9 mouse cellular contexts compared by ENCODE assay signal in genomic region chr16:59420867-59421251, GRCm38 (mm10). TPM values are rescaled to one million over a fixed set of nuclear protein-coding genes. Genes with fewer than 3 reads are reported as not detected.
A peak's percentile ranks its signal among the peaks of the same experiment; 100 is the strongest.
DNase-seq lines count a peak whose midpoint lies in the region; ATAC-seq and TF ChIP-seq lines count a peak whose summit lies in the region.
"Had no signal": no experiment of that assay in that cellular context is flagged by ENCODE, and none has a peak within 500 bp of the region (broad histone marks: within the 10 kb centered on the region; RNA-seq: fewer than 3 reads in every experiment).

No protein-coding gene starts in this region.

- H3K9me3 ChIP-seq in MEL (replicated peaks; ENCODE audit: insufficient read depth, low read length) = no peaks in the 10 kb centered on the region
- H3K9me3 ChIP-seq in embryonic facial prominence, embryonic 11.5 days (replicated peaks; ENCODE audit: control insufficient read depth, low read length) = no peaks in the 10 kb centered on the region
- H3K9me3 ChIP-seq in lung, postnatal 0 days (ENCODE audit: low read length) = no peaks in the 10 kb centered on the region
- H3K9me3 ChIP-seq: limb, embryonic 15.5 days had no signal

- no peaks in the 10 kb centered on the region for H3K79me2 ChIP-seq in MEL (ENCODE audit: control insufficient read depth, insufficient read depth, low read length, poor library complexity)

- no peaks in the 10 kb centered on the region for H3K36me3 ChIP-seq in MEL (ENCODE audit: control insufficient read depth in 1 of 2, insufficient read depth in 2 of 2, low read length in 2 of 2)
- no peaks in the 10 kb centered on the region for H3K36me3 ChIP-seq in embryonic facial prominence, embryonic 11.5 days (replicated peaks; ENCODE audit: control insufficient read depth, insufficient read depth, low read depth, low read length)
- no peaks in the 10 kb centered on the region for H3K36me3 ChIP-seq in lung, postnatal 0 days (ENCODE audit: insufficient read depth, low read length)
- H3K36me3 ChIP-seq: limb, embryonic 15.5 days had no signal

- TF ChIP-seq EP300 in MEL (IDR thresholded peaks at IDR 0.05; ENCODE audit: low read depth in 1 of 2, low read length in 2 of 2) = no peak
- no peak for TF ChIP-seq EP300 in lung, postnatal 0 days (IDR thresholded peaks at IDR 0.05)

- H3K9ac ChIP-seq in MEL (ENCODE audit: control insufficient read depth, low read depth, low read length, poor library complexity, severe bottlenecking) = no peak overlapping the region
- no peak overlapping the region for H3K9ac ChIP-seq in embryonic facial prominence, embryonic 11.5 days (replicated peaks; ENCODE audit: low read length)
- H3K9ac ChIP-seq in lung, postnatal 0 days (replicated peaks; ENCODE audit: low read depth) = no peak overlapping the region
- H3K9ac ChIP-seq: limb, embryonic 15.5 days had no signal

- no peak for TF ChIP-seq POLR2A in MEL (IDR thresholded peaks at IDR 0.05; ENCODE audit: control insufficient read depth in 1 of 2, insufficient read depth in 1 of 2, low read depth in 1 of 2, low read length in 2 of 2, poor library complexity in 1 of 2)

- no peaks in the 10 kb centered on the region for H3K4me1 ChIP-seq in MEL (ENCODE audit: control insufficient read depth in 1 of 2, insufficient read depth in 2 of 2, low read length in 2 of 2)
- no peaks in the 10 kb centered on the region for H3K4me1 ChIP-seq in embryonic facial prominence, embryonic 11.5 days (ENCODE audit: control insufficient read depth, insufficient read depth, low read length)
- no peaks in the 10 kb centered on the region for H3K4me1 ChIP-seq in lung, postnatal 0 days (ENCODE audit: insufficient read depth, low read depth, low read length)
- H3K4me1 ChIP-seq: limb, embryonic 15.5 days had no signal

- 11% methylated on average over 6 of the region's 6 CpGs for WGBS in embryonic facial prominence, embryonic 11.5 days
- WGBS in large intestine, adult 2 months = 8% methylated on average over 6 of the region's 6 CpGs
- 9% methylated on average over 6 of the region's 6 CpGs for WGBS in lung, postnatal 0 days

- TF ChIP-seq RAD21 in MEL (IDR thresholded peaks at IDR 0.05; ENCODE audit: low read depth, low read length) = peak; percentile 93

- peaks cover 0 to 2% of the 10 kb centered on the region in 2 experiments; a peak in 1 of 4 replicates for H3K27me3 ChIP-seq in MEL (ENCODE audit: control insufficient read depth in 1 of 2, insufficient read depth in 2 of 2, low read length in 2 of 2)
- H3K27me3 ChIP-seq in embryonic facial prominence, embryonic 11.5 days (ENCODE audit: control insufficient read depth, insufficient read depth, low read length) = no peaks in the 10 kb centered on the region
- H3K27me3 ChIP-seq in lung, postnatal 0 days (replicated peaks; ENCODE audit: insufficient read depth, low read length) = no peaks in the 10 kb centered on the region
- H3K27me3 ChIP-seq: limb, embryonic 15.5 days had no signal

- peak; percentile 59 to 85 (median 75) for TF ChIP-seq CTCF in MEL (IDR thresholded peaks at IDR 0.05 in 2 of 3, conservative IDR thresholded peaks at IDR 0.05 in 1 of 3; ENCODE audit: control insufficient read depth in 1 of 3, insufficient read depth in 1 of 3, low read depth in 2 of 3, low read length in 3 of 3, poor library complexity in 1 of 3, severe bottlenecking in 1 of 3)
- TF ChIP-seq CTCF in lung, postnatal 0 days (IDR thresholded peaks at IDR 0.05) = peak; percentile 81

- peak; percentile 78; the same call in 1 of the 2 replicates for ATAC-seq in embryonic facial prominence, embryonic 11.5 days (replicated peaks; ENCODE audit: insufficient number of reproducible peaks, low FRiP score, low TSS enrichment, low read depth)
- ATAC-seq in lung, postnatal 0 days = no peak
- ATAC-seq in erythroblast, adult 5-6 weeks (replicated peaks; ENCODE audit: low FRiP score, poor library complexity, severe bottlenecking) = no peak

- peak; percentile 79 for DNase-seq in MEL (ENCODE audit: low read depth, low spot score)
- DNase-seq in adrenal gland, postnatal 36 days = peak; percentile 72 to 81
- peak; percentile 91 for DNase-seq in embryonic facial prominence, embryonic 11.5 days (ENCODE audit: low spot score)
- peak; percentile 81 for DNase-seq in heart, postnatal 4 days
- DNase-seq in large intestine, adult 2 months (ENCODE audit: low read depth, low spot score) = peak; percentile 25
- peak; percentile 80 for DNase-seq in lung, postnatal 0 days (ENCODE audit: low spot score)
- DNase-seq in retina, embryonic 14.5 days (ENCODE audit: low spot score) = peak; percentile 88

- no peak overlapping the region for H3K4me2 ChIP-seq in embryonic facial prominence, embryonic 11.5 days (ENCODE audit: low read depth, low read length)
- H3K4me2 ChIP-seq in lung, postnatal 0 days (replicated peaks; ENCODE audit: low read depth, low read length) = no peak overlapping the region
- H3K4me2 ChIP-seq: limb, embryonic 15.5 days had no signal

- no peak overlapping the region for H3K4me3 ChIP-seq in MEL (ENCODE audit: control insufficient read depth in 1 of 2, insufficient read depth in 1 of 2, low read depth in 2 of 2, low read length in 2 of 2)
- no peak overlapping the region for H3K4me3 ChIP-seq in embryonic facial prominence, embryonic 11.5 days (ENCODE audit: low read depth, low read length)
- H3K4me3 ChIP-seq in lung, postnatal 0 days (ENCODE audit: low read depth, low read length) = no peak overlapping the region
- H3K4me3 ChIP-seq: limb, embryonic 15.5 days had no signal

- H3K27ac ChIP-seq in MEL (ENCODE audit: control insufficient read depth, low read depth, low read length) = no peak overlapping the region
- no peak overlapping the region for H3K27ac ChIP-seq in embryonic facial prominence, embryonic 11.5 days (replicated peaks; ENCODE audit: low read depth, low read length)
- no peak overlapping the region for H3K27ac ChIP-seq in lung, postnatal 0 days (ENCODE audit: low read length)
- H3K27ac ChIP-seq: limb, embryonic 15.5 days had no signal

TF ChIP-seq in MEL, 35 proteins besides CTCF, POLR2A, EP300 and RAD21:
- TF ChIP-seq MAZ (IDR thresholded peaks at IDR 0.05; ENCODE audit: low read depth, low read length) (no peak), SMC3 (IDR thresholded peaks at IDR 0.05; ENCODE audit: low read depth, low read length) (peak; percentile 85), ZNF384 (IDR thresholded peaks at IDR 0.05; ENCODE audit: low read depth, low read length) (0 out of 2 replicates have a peak, but pooled peaks have one; percentile 3), ZC3H11A (IDR thresholded peaks at IDR 0.05; ENCODE audit: low read depth, low read length) (peak; percentile 86)

RNA-seq across cellular contexts. Expression of gene Gabrr3, which starts 13.7 kb away (rescaled TPM):
- not detected in 2 replicates for total RNA-seq in MEL (2012; rRNA removed)
- not detected for polyA plus RNA-seq in MEL (2012; ENCODE audit: insufficient read depth in 1 of 2, insufficient read length in 2 of 2, low read depth in 1 of 2, low replicate concordance in 2 of 2, missing spikeins in 1 of 2)
- total RNA-seq in adrenal gland, postnatal 36 days (2021) = not detected
- polyA plus RNA-seq in embryonic facial prominence, embryonic 11.5 days (2014; fragmentation: Nextera tagmentation; extraction: Ambion mirVana) = 0.20 and 0.22 TPM in 2 replicates
- total RNA-seq in heart, postnatal 4 days (2021) = not detected
- not detected in 2 replicates for polyA plus RNA-seq in large intestine, adult 2 months (2012; rRNA removed)
- polyA plus RNA-seq in lung, postnatal 0 days (2015; fragmentation: Nextera tagmentation; extraction: Ambion mirVana) = not detected in 2 replicates
- not detected in 2 replicates for total RNA-seq in erythroblast, adult 5-6 weeks (2015; ENCODE audit: low replicate concordance)
- not detected in 2 replicates for total RNA-seq in erythroblast, adult 5-6 weeks (2017; ENCODE audit: low replicate concordance)
- polyA plus RNA-seq: limb, embryonic 15.5 days had no signal

RNA-seq across cellular contexts. Expression of gene Riox2, which starts 50.7 kb away (rescaled TPM):
- 24.1 and 25.8 TPM in 2 replicates for total RNA-seq in MEL (2012; rRNA removed)
- polyA plus RNA-seq in MEL (2012; ENCODE audit: insufficient read depth in 1 of 2, insufficient read length in 2 of 2, low read depth in 1 of 2, low replicate concordance in 2 of 2, missing spikeins in 1 of 2) = 10 to 100 TPM in 1 of 2 experiments, not detected in 1; 23.4 TPM
- total RNA-seq in adrenal gland, postnatal 36 days (2021) = 10 to 100 TPM; 23.9 to 26.1 TPM
- 34.2 and 35.3 TPM in 2 replicates for polyA plus RNA-seq in embryonic facial prominence, embryonic 11.5 days (2014; fragmentation: Nextera tagmentation; extraction: Ambion mirVana)
- 10 to 100 TPM; 14.2 to 15.1 TPM for total RNA-seq in heart, postnatal 4 days (2021)
- 5.7 and 5.8 TPM in 2 replicates for polyA plus RNA-seq in large intestine, adult 2 months (2012; rRNA removed)
- polyA plus RNA-seq in lung, postnatal 0 days (2015; fragmentation: Nextera tagmentation; extraction: Ambion mirVana) = 11.0 and 13.0 TPM in 2 replicates
- total RNA-seq in erythroblast, adult 5-6 weeks (2015; ENCODE audit: low replicate concordance) = 2.5 and 10.2 TPM in 2 replicates
- 8.6 and 12.8 TPM in 2 replicates for total RNA-seq in erythroblast, adult 5-6 weeks (2017; ENCODE audit: low replicate concordance)

RNA-seq across cellular contexts. Expression of gene Olfr209, which starts 57.1 kb away (rescaled TPM):
- total RNA-seq in MEL (2012; rRNA removed) = not detected in 2 replicates
- polyA plus RNA-seq in MEL (2012; ENCODE audit: insufficient read depth in 1 of 2, insufficient read length in 2 of 2, low read depth in 1 of 2, low replicate concordance in 2 of 2, missing spikeins in 1 of 2) = not detected
- not detected for total RNA-seq in adrenal gland, postnatal 36 days (2021)
- polyA plus RNA-seq in embryonic facial prominence, embryonic 11.5 days (2014; fragmentation: Nextera tagmentation; extraction: Ambion mirVana) = not detected in 2 replicates
- not detected for total RNA-seq in heart, postnatal 4 days (2021)
- polyA plus RNA-seq in large intestine, adult 2 months (2012; rRNA removed) = not detected in 2 replicates
- polyA plus RNA-seq in lung, postnatal 0 days (2015; fragmentation: Nextera tagmentation; extraction: Ambion mirVana) = not detected in 2 replicates
- not detected in 2 replicates for total RNA-seq in erythroblast, adult 5-6 weeks (2015; ENCODE audit: low replicate concordance)
- total RNA-seq in erythroblast, adult 5-6 weeks (2017; ENCODE audit: low replicate concordance) = not detected in 2 replicates
- polyA plus RNA-seq: limb, embryonic 15.5 days had no signal

Comparison
In these comparisons a context has a peak if more than half of its experiments do, and no peak if none do; other contexts are left out.
1. DNase-seq: peak in every context shown above with its lines; median percentile 91 in embryonic facial prominence, embryonic 11.5 days; 88 in retina, embryonic 14.5 days; 81 in heart, postnatal 4 days; 80 in lung, postnatal 0 days; 79 in MEL; 76 in adrenal gland, postnatal 36 days; 25 in large intestine, adult 2 months.